Mouse (Mus musculus) natural killer cell, adult 2 months (primary cell): ENCODE measurements around the gene Smim24.

Experiments used
- DNase-seq, 2 experiments: peaks; one replicate each; pipeline ENCODE4 v3.0.0; 2022; ENCODE audit warnings: low spot score in 2 of 2

Gene Smim24

GRCm38 (mm10) chr10:81408871-81409291 is 16.0 kb downstream of the Smim24 start:
- peak; percentile 74 to 77 for DNase-seq

- no peak for DNase-seq
Measured at GRCm38 (mm10) chr10:81409330-81409729, 16.5 kb downstream of the Smim24 start.

GRCm38 (mm10) chr10:81410350-81410749 is 17.5 kb downstream of the Smim24 start:
- no peak for DNase-seq

- DNase-seq = no peak
Measured at GRCm38 (mm10) chr10:81410981-81411380, 18.1 kb downstream of the Smim24 start.

GRCm38 (mm10) chr10:81411471-81412400 is 18.9 kb downstream of the Smim24 start:
- no peak for DNase-seq

GRCm38 (mm10) chr10:81412586-81413309 is 19.9 kb downstream of the Smim24 start:
- no peak for DNase-seq

- no peak for DNase-seq
Measured at GRCm38 (mm10) chr10:81413310-81414261, 20.7 kb downstream of the Smim24 start.

- DNase-seq = no peak
Measured at GRCm38 (mm10) chr10:81414682-81415081, 21.8 kb downstream of the Smim24 start.

- no peak for DNase-seq
Measured at GRCm38 (mm10) chr10:81415146-81415545, 22.3 kb downstream of the Smim24 start.

- no peak for DNase-seq
Measured at GRCm38 (mm10) chr10:81415549-81416310, 22.9 kb downstream of the Smim24 start.

GRCm38 (mm10) chr10:81416581-81417226 is 23.9 kb downstream of the Smim24 start:
- no peak for DNase-seq

- no peak for DNase-seq
Measured at GRCm38 (mm10) chr10:81417227-81418215, 24.7 kb downstream of the Smim24 start.

- no peak for DNase-seq
Measured at GRCm38 (mm10) chr10:81418216-81419070, 25.6 kb downstream of the Smim24 start.

GRCm38 (mm10) chr10:81419111-81419928 is 26.5 kb downstream of the Smim24 start:
- DNase-seq = no peak

- DNase-seq = no peak
Measured at GRCm38 (mm10) chr10:81420191-81420767, 27.4 kb downstream of the Smim24 start.

- DNase-seq = no peak
Measured at GRCm38 (mm10) chr10:81421041-81421796, 28.4 kb downstream of the Smim24 start.
